Comparison of ENCODE assay signal across 8 mouse cellular contexts in the genomic region with DNA sequence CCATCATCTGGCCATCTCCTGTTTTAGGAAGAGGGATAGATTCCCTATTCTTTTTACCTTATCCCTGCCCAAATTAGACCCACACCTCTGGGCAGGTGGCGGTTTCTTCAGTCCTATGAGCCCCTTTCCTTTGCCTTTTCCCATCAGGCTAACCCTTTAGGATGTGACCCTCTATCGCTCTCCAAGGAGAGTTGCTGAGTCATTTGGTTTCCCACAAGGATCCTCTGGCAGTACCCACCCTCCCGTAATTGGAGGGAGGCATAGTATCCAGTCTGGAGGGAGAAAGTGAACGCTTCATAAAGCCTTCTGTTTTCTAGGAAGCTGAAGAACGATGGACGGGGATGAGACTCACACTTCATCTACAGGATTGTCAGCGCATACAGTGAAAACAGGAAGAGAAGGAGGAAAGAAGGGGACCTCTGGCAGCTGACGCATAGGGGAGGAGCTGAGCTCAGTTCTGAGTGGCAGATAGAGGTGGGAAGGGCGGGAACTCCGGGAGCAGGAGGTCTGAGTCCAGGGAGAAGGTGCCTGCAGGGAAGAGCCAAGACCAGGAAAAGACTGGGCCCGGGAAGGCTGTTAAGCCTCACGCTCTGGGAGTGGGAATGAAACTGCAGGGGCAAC.
DNase-seq lines count a peak whose midpoint lies in the region; ATAC-seq and TF ChIP-seq lines count a peak whose summit lies in the region.

No protein-coding gene starts in this region.

- H3K27ac ChIP-seq in heart, embryonic 12.5 days (ENCODE audit: poor library complexity, severe bottlenecking), result no peak overlapping the region
- no peak overlapping the region for H3K27ac ChIP-seq in small intestine, adult 2 months (ENCODE audit: insufficient read depth, low read depth, low read length)
- no peak overlapping the region for H3K27ac ChIP-seq in left cerebral cortex, adult 2 months

- peak overlapping the region; percentile 53 for H3K4me2 ChIP-seq in heart, embryonic 12.5 days

- intact Hi-C loops in left cerebral cortex, adult 2 months (cut with DNase I), result no loop called here

- no peak for TF ChIP-seq POLR2A in small intestine, adult 2 months (IDR thresholded peaks at IDR 0.05; ENCODE audit: low read depth, low read length)

- H3K4me1 ChIP-seq in heart, embryonic 12.5 days (replicated peaks), result peaks cover 11% of the 10 kb centered on the region
- H3K4me1 ChIP-seq in small intestine, adult 2 months (ENCODE audit: control insufficient read depth, insufficient read depth, insufficient read length, low read length), result peaks cover 8% of the 10 kb centered on the region; the same call in 1 of the 2 replicates

- DNase-seq in kidney, adult 11 months, result peak; percentile 11
- no peak for DNase-seq in kidney, adult 9 months
- DNase-seq in kidney, postnatal 4 days, result peak; percentile 60 to 74
- DNase-seq in spleen, adult 12 weeks (ENCODE audit: low spot score), result no peak
- DNase-seq in left cerebral cortex, adult 2 months (ENCODE audit: extremely low spot score in 1 of 2, low spot score in 2 of 2), result no peak
- DNase-seq in right cerebral cortex, postnatal 10 days (ENCODE audit: low spot score in 2 of 2), result no peak

- H3K9ac ChIP-seq in heart, embryonic 12.5 days, result no peak overlapping the region

- peak overlapping the region; percentile 14; the same call in 1 of the 2 replicates for H3K4me3 ChIP-seq in heart, embryonic 12.5 days
- H3K4me3 ChIP-seq in small intestine, adult 2 months (ENCODE audit: low read depth, low read length), result peak overlapping the region; percentile 2; the same call in 1 of the 2 replicates
- no peak overlapping the region for H3K4me3 ChIP-seq in left cerebral cortex, adult 2 months

- no peak for TF ChIP-seq CTCF in small intestine, adult 2 months (IDR thresholded peaks at IDR 0.05; ENCODE audit: extremely low read depth, insufficient read length, insufficient replicate concordance, low read depth, low read length)
- TF ChIP-seq CTCF in left cerebral cortex, adult 2 months (IDR thresholded peaks at IDR 0.05), result no peak

- H3K9me3 ChIP-seq in heart, embryonic 12.5 days (replicated peaks), result no peaks in the 10 kb centered on the region

- no peak for ATAC-seq in heart, embryonic 12.5 days (ENCODE audit: insufficient number of reproducible peaks, low FRiP score)

- 0 out of 2 replicates have a peak, but pooled peaks cover 6% of the 10 kb centered on the region for H3K27me3 ChIP-seq in heart, embryonic 12.5 days (replicated peaks)
- no peaks in the 10 kb centered on the region for H3K27me3 ChIP-seq in small intestine, adult 2 months (ENCODE audit: control insufficient read depth, insufficient read depth, low read length)

- no peaks in the 10 kb centered on the region for H3K36me3 ChIP-seq in heart, embryonic 12.5 days
- H3K36me3 ChIP-seq in small intestine, adult 2 months (ENCODE audit: control insufficient read depth, insufficient read depth, low read length), result no peaks in the 10 kb centered on the region

- WGBS in heart, embryonic 12.5 days, result 11% methylated on average over 12 of the region's 12 CpGs
- 15% methylated on average over 12 of the region's 12 CpGs for WGBS in small intestine, adult 2 months

Comparison
In these comparisons a context has a peak if more than half of its experiments do, and no peak if none do; other contexts are left out.
1. DNase-seq: peak in kidney, adult 11 months (single experiment) and kidney, postnatal 4 days (2 of 2); none in kidney, adult 9 months (single experiment), spleen, adult 12 weeks (single experiment), left cerebral cortex, adult 2 months (0 of 2) and right cerebral cortex, postnatal 10 days (0 of 2).